Mouse (Mus musculus): ENCODE results near the gene Sp6. TPM values are rescaled to one million over a fixed set of nuclear protein-coding genes. Genes with fewer than 3 reads are reported as not detected.

Sp6 gene
- polyA plus RNA-seq (2014; fragmentation: Nextera tagmentation; extraction: Ambion mirVana), result 0.09 TPM in 1 of 2 replicates, not detected in the other

GRCm38 (mm10) chr11:97013121-97013670 is at the start of gene Sp6:
Gene Sp6 (plus strand): TSS chr11:97013394.
- peaks cover 10% of the 10 kb centered on the region for H3K27me3 ChIP-seq (ENCODE audit: control insufficient read depth, insufficient read depth, low read length)

GRCm38 (mm10) chr11:96963580-96963979 is 49.6 kb upstream of the Sp6 start:
- Histone ChIP-seq H3K9ac (replicated peaks; ENCODE audit: low read depth, low read length) (no peak overlapping the region), H3K27ac (ENCODE audit: low read depth, low read length) (no peak overlapping the region), H3K9me3 (ENCODE audit: control insufficient read depth, low read length) (no peaks in the 10 kb centered on the region), H3K4me2 (ENCODE audit: low read depth, low read length) (no peak overlapping the region), H3K36me3 (ENCODE audit: control insufficient read depth, insufficient read depth, low read length) (peaks cover 23% of the 10 kb centered on the region), H3K4me3 (ENCODE audit: low read depth, low read length) (no peak overlapping the region), H3K27me3 (ENCODE audit: control insufficient read depth, insufficient read depth, low read length) (no peaks in the 10 kb centered on the region), H3K4me1 (ENCODE audit: control insufficient read depth, insufficient read depth, low read length) (no peaks in the 10 kb centered on the region)
- 16% methylated on average over 8 of the region's 8 CpGs for WGBS
- ATAC-seq (ENCODE audit: low read depth), result peak; percentile 58; the same call in 1 of the 2 replicates

More at GRCm38 (mm10) chr11:97013121-97013670, at the start of gene Sp6:
- 42% methylated on average over 8 of the region's 8 CpGs for WGBS
- no peak for ATAC-seq (ENCODE audit: low read depth)
- Histone ChIP-seq H3K27ac (ENCODE audit: low read depth, low read length) (no peak within 1 kb of the TSS), H3K4me1 (ENCODE audit: control insufficient read depth, insufficient read depth, low read length) (no peaks in the 10 kb centered on the region), H3K4me3 (ENCODE audit: low read depth, low read length) (no peak within 1 kb of the TSS), H3K36me3 (ENCODE audit: control insufficient read depth, insufficient read depth, low read length) (no peaks in the 10 kb centered on the region), H3K9ac (replicated peaks; ENCODE audit: low read depth, low read length) (no peak within 1 kb of the TSS), H3K4me2 (ENCODE audit: low read depth, low read length) (no peak within 1 kb of the TSS), H3K9me3 (ENCODE audit: control insufficient read depth, low read length) (no peaks in the 10 kb centered on the region)

- no peaks in the 10 kb centered on the region for H3K27me3 ChIP-seq (ENCODE audit: control insufficient read depth, insufficient read depth, low read length)
- no peak for ATAC-seq (ENCODE audit: low read depth)
- H3K4me3 ChIP-seq (ENCODE audit: low read depth, low read length), result no peak overlapping the region
- no peaks in the 10 kb centered on the region for H3K4me1 ChIP-seq (ENCODE audit: control insufficient read depth, insufficient read depth, low read length)
- peaks cover 4% of the 10 kb centered on the region; the same call in 1 of the 2 replicates for H3K36me3 ChIP-seq (ENCODE audit: control insufficient read depth, insufficient read depth, low read length)
- 93% methylated on average over 3 of the region's 3 CpGs for whole genome bisulfite sequencing
- H3K4me2 ChIP-seq (ENCODE audit: low read depth, low read length), result no peak overlapping the region
- no peak overlapping the region for H3K27ac ChIP-seq (ENCODE audit: low read depth, low read length)
- no peaks in the 10 kb centered on the region for H3K9me3 ChIP-seq (ENCODE audit: control insufficient read depth, low read length)
- no peak overlapping the region for H3K9ac ChIP-seq (replicated peaks; ENCODE audit: low read depth, low read length)
Measured at GRCm38 (mm10) chr11:96966172-96966571, 47.0 kb upstream of the Sp6 start.

- no peak overlapping the region for H3K9ac ChIP-seq (replicated peaks; ENCODE audit: low read depth, low read length)
- H3K4me2 ChIP-seq (ENCODE audit: low read depth, low read length), result peak overlapping the region; percentile 11; the same call in 1 of the 2 replicates
- H3K27ac ChIP-seq (ENCODE audit: low read depth, low read length), result no peak overlapping the region
- 87% methylated on average over 13 of the region's 13 CpGs for WGBS
- no peaks in the 10 kb centered on the region for H3K4me1 ChIP-seq (ENCODE audit: control insufficient read depth, insufficient read depth, low read length)
- no peaks in the 10 kb centered on the region for H3K27me3 ChIP-seq (ENCODE audit: control insufficient read depth, insufficient read depth, low read length)
- H3K4me3 ChIP-seq (ENCODE audit: low read depth, low read length), result no peak overlapping the region
- no peak for ATAC-seq (ENCODE audit: low read depth)
- no peaks in the 10 kb centered on the region for H3K36me3 ChIP-seq (ENCODE audit: control insufficient read depth, insufficient read depth, low read length)
- H3K9me3 ChIP-seq (ENCODE audit: control insufficient read depth, low read length), result no peaks in the 10 kb centered on the region
Measured at GRCm38 (mm10) chr11:96966914-96967543, 46.2 kb upstream of the Sp6 start.

GRCm38 (mm10) chr11:96967544-96968269 is 45.5 kb upstream of the Sp6 start:
- no peak overlapping the region for H3K9ac ChIP-seq (replicated peaks; ENCODE audit: low read depth, low read length)
- H3K4me2 ChIP-seq (ENCODE audit: low read depth, low read length), result peak overlapping the region; percentile 11; the same call in 1 of the 2 replicates
- H3K4me1 ChIP-seq (ENCODE audit: control insufficient read depth, insufficient read depth, low read length), result peaks cover 4% of the 10 kb centered on the region; the same call in 1 of the 2 replicates
- no peak overlapping the region for H3K27ac ChIP-seq (ENCODE audit: low read depth, low read length)
- no peaks in the 10 kb centered on the region for H3K36me3 ChIP-seq (ENCODE audit: control insufficient read depth, insufficient read depth, low read length)
- no peak overlapping the region for H3K4me3 ChIP-seq (ENCODE audit: low read depth, low read length)
- WGBS, result 85% methylated on average over 11 of the region's 11 CpGs
- H3K9me3 ChIP-seq (ENCODE audit: control insufficient read depth, low read length), result no peaks in the 10 kb centered on the region
- H3K27me3 ChIP-seq (ENCODE audit: control insufficient read depth, insufficient read depth, low read length), result no peaks in the 10 kb centered on the region
- no peak for ATAC-seq (ENCODE audit: low read depth)

GRCm38 (mm10) chr11:96968476-96968875 is 44.7 kb upstream of the Sp6 start:
- no peaks in the 10 kb centered on the region for H3K36me3 ChIP-seq (ENCODE audit: control insufficient read depth, insufficient read depth, low read length)
- H3K9ac ChIP-seq (replicated peaks; ENCODE audit: low read depth, low read length), result no peak overlapping the region
- no peaks in the 10 kb centered on the region for H3K27me3 ChIP-seq (ENCODE audit: control insufficient read depth, insufficient read depth, low read length)
- H3K4me1 ChIP-seq (ENCODE audit: control insufficient read depth, insufficient read depth, low read length), result peaks cover 6% of the 10 kb centered on the region; the same call in 1 of the 2 replicates
- H3K27ac ChIP-seq (ENCODE audit: low read depth, low read length), result no peak overlapping the region
- no peak overlapping the region for H3K4me2 ChIP-seq (ENCODE audit: low read depth, low read length)
- no peak for ATAC-seq (ENCODE audit: low read depth)
- no peaks in the 10 kb centered on the region for H3K9me3 ChIP-seq (ENCODE audit: control insufficient read depth, low read length)
- no peak overlapping the region for H3K4me3 ChIP-seq (ENCODE audit: low read depth, low read length)
- WGBS, result 77% methylated on average over 6 of the region's 6 CpGs

- H3K4me3 ChIP-seq (ENCODE audit: low read depth, low read length), result no peak overlapping the region
- WGBS, result 88% methylated on average over 5 of the region's 5 CpGs
- H3K27me3 ChIP-seq (ENCODE audit: control insufficient read depth, insufficient read depth, low read length), result no peaks in the 10 kb centered on the region
- no peaks in the 10 kb centered on the region for H3K36me3 ChIP-seq (ENCODE audit: control insufficient read depth, insufficient read depth, low read length)
- no peak for ATAC-seq (ENCODE audit: low read depth)
- no peak overlapping the region for H3K9ac ChIP-seq (replicated peaks; ENCODE audit: low read depth, low read length)
- no peak overlapping the region for H3K4me2 ChIP-seq (ENCODE audit: low read depth, low read length)
- no peaks in the 10 kb centered on the region for H3K9me3 ChIP-seq (ENCODE audit: control insufficient read depth, low read length)
- no peak overlapping the region for H3K27ac ChIP-seq (ENCODE audit: low read depth, low read length)
- peaks cover 7% of the 10 kb centered on the region; the same call in 1 of the 2 replicates for H3K4me1 ChIP-seq (ENCODE audit: control insufficient read depth, insufficient read depth, low read length)
Measured at GRCm38 (mm10) chr11:96969280-96969722, 43.9 kb upstream of the Sp6 start.

GRCm38 (mm10) chr11:96969746-96970145 is 43.4 kb upstream of the Sp6 start:
- Histone ChIP-seq H3K4me1 (ENCODE audit: control insufficient read depth, insufficient read depth, low read length) (peaks cover 7% of the 10 kb centered on the region; the same call in 1 of the 2 replicates), H3K9me3 (ENCODE audit: control insufficient read depth, low read length) (no peaks in the 10 kb centered on the region), H3K9ac (replicated peaks; ENCODE audit: low read depth, low read length) (no peak overlapping the region), H3K4me3 (ENCODE audit: low read depth, low read length) (no peak overlapping the region), H3K27ac (ENCODE audit: low read depth, low read length) (no peak overlapping the region), H3K36me3 (ENCODE audit: control insufficient read depth, insufficient read depth, low read length) (no peaks in the 10 kb centered on the region), H3K4me2 (ENCODE audit: low read depth, low read length) (no peak overlapping the region), H3K27me3 (ENCODE audit: control insufficient read depth, insufficient read depth, low read length) (no peaks in the 10 kb centered on the region)
- WGBS, result 75% methylated on average over 1 of the region's 1 CpGs
- no peak for ATAC-seq (ENCODE audit: low read depth)

- Histone ChIP-seq H3K9ac (replicated peaks; ENCODE audit: low read depth, low read length) (no peak overlapping the region), H3K36me3 (ENCODE audit: control insufficient read depth, insufficient read depth, low read length) (no peaks in the 10 kb centered on the region), H3K9me3 (ENCODE audit: control insufficient read depth, low read length) (no peaks in the 10 kb centered on the region), H3K4me1 (ENCODE audit: control insufficient read depth, insufficient read depth, low read length) (peaks cover 7% of the 10 kb centered on the region; the same call in 1 of the 2 replicates), H3K27me3 (ENCODE audit: control insufficient read depth, insufficient read depth, low read length) (no peaks in the 10 kb centered on the region), H3K27ac (ENCODE audit: low read depth, low read length) (no peak overlapping the region), H3K4me2 (ENCODE audit: low read depth, low read length) (no peak overlapping the region), H3K4me3 (ENCODE audit: low read depth, low read length) (no peak overlapping the region)
- no peak for ATAC-seq (ENCODE audit: low read depth)
- WGBS, result 93% methylated on average over 3 of the region's 3 CpGs
Measured at GRCm38 (mm10) chr11:96970341-96970740, 42.9 kb upstream of the Sp6 start.
